In genomic region chr12:71747831-71748368, GRCm38 (mm10) we compare ENCODE assay signal across 9 mouse cellular contexts.
DNase-seq lines count a peak whose midpoint lies in the region; ATAC-seq lines count a peak whose summit lies in the region.
"Had no signal": no experiment of that assay in that cellular context is flagged by ENCODE, and none has a peak within 500 bp of the region (broad histone marks: within the 10 kb centered on the region; RNA-seq: fewer than 3 reads in every experiment).

No protein-coding gene starts in this region.

- WGBS in limb, embryonic 12.5 days, result 69% methylated on average over 14 of the region's 14 CpGs
- WGBS in limb, embryonic 10.5 days, result 84% methylated on average over 14 of the region's 14 CpGs

- no peak overlapping the region for H3K9ac ChIP-seq in limb, embryonic 12.5 days (replicated peaks)

- H3K4me3 ChIP-seq in limb, embryonic 12.5 days (replicated peaks), result no peak overlapping the region
- H3K4me3 ChIP-seq in limb, embryonic 10.5 days, result no peak overlapping the region

- no peaks in the 10 kb centered on the region for H3K27me3 ChIP-seq in limb, embryonic 12.5 days
- H3K27me3 ChIP-seq in limb, embryonic 10.5 days (ENCODE audit: low read depth, poor library complexity, severe bottlenecking), result no peaks in the 10 kb centered on the region

- H3K36me3 ChIP-seq in limb, embryonic 12.5 days, result no peaks in the 10 kb centered on the region
- H3K36me3 ChIP-seq in limb, embryonic 10.5 days, result no peaks in the 10 kb centered on the region
- H3K36me3 ChIP-seq: G1E had no signal

- ATAC-seq in limb, embryonic 12.5 days (ENCODE audit: insufficient number of reproducible peaks, insufficient read depth, low FRiP score, low TSS enrichment, low read depth), result no peak

- H3K27ac ChIP-seq in limb, embryonic 12.5 days, result peak overlapping the region; percentile 20; the same call in 1 of the 2 replicates
- H3K27ac ChIP-seq in limb, embryonic 10.5 days, result no peak overlapping the region

- DNase-seq in limb, embryonic 10.5 days (ENCODE audit: low spot score), result no peak
- DNase-seq in cerebellum, postnatal 36 days, result peak; percentile 7 to 30
- peak; percentile 79 to 80 for DNase-seq in heart, adult 9 months (ENCODE audit: low spot score in 2 of 2)
- DNase-seq in kidney, postnatal 10 days, result peak; percentile 48
- peak; percentile 70 for DNase-seq in lung, postnatal 10 days
- no peak for DNase-seq in B cell, adult 2 months
- DNase-seq in ovary, postnatal 36 days (ENCODE audit: low spot score), result no peak

- H3K4me1 ChIP-seq in limb, embryonic 12.5 days (replicated peaks), result peaks cover 11% of the 10 kb centered on the region
- no peaks in the 10 kb centered on the region for H3K4me1 ChIP-seq in limb, embryonic 10.5 days

- H3K4me2 ChIP-seq in limb, embryonic 12.5 days, result no peak overlapping the region

- H3K9me3 ChIP-seq in limb, embryonic 12.5 days, result no peaks in the 10 kb centered on the region
- H3K9me3 ChIP-seq in limb, embryonic 10.5 days (replicated peaks), result no peaks in the 10 kb centered on the region
- H3K9me3 ChIP-seq: G1E had no signal

Comparison
In these comparisons a context has a peak if more than half of its experiments do, and no peak if none do; other contexts are left out.
1. DNase-seq: peak in cerebellum, postnatal 36 days (2 of 2), heart, adult 9 months (2 of 2), kidney, postnatal 10 days (single experiment) and lung, postnatal 10 days (single experiment); none in limb, embryonic 10.5 days (single experiment), B cell, adult 2 months (0 of 2) and ovary, postnatal 36 days (single experiment).